Mouse (Mus musculus): ENCODE results near the gene Zfp534. TPM values are rescaled to one million over a fixed set of nuclear protein-coding genes. Genes with fewer than 3 reads are reported as not detected.
"Not testable (repeated sequence)": the region's sequence is repeated elsewhere in the genome, so short reads cannot be mapped to it uniquely, and the experiment has no call there.

Zfp534 gene
- total RNA-seq (2012; rRNA removed) (not detected in 2 replicates), polyA plus RNA-seq (2012; ENCODE audit: insufficient read depth in 1 of 2, insufficient read length in 2 of 2, low read depth in 1 of 2, low replicate concordance in 2 of 2, missing spikeins in 1 of 2) (under 1 TPM in 1 of 2 experiments, not detected in 1; 0.13 TPM)

GRCm38 (mm10) chr4:147702453-147702852 is at the start of gene Zfp534:
TSS of gene Zfp534 (minus strand) at chr4:147702553.
- not testable (repeated sequence) for H3K36me3 ChIP-seq (ENCODE audit: control insufficient read depth in 1 of 2, insufficient read depth in 2 of 2, low read length in 2 of 2); H3K79me2 ChIP-seq (ENCODE audit: control insufficient read depth, insufficient read depth, low read length, poor library complexity); H3K9ac ChIP-seq (ENCODE audit: control insufficient read depth, low read depth, low read length, poor library complexity, severe bottlenecking); H3K4me1 ChIP-seq (ENCODE audit: control insufficient read depth in 1 of 2, insufficient read depth in 2 of 2, low read length in 2 of 2); H3K27me3 ChIP-seq (ENCODE audit: control insufficient read depth in 1 of 2, insufficient read depth in 2 of 2, low read length in 2 of 2); H3K4me3 ChIP-seq (ENCODE audit: control insufficient read depth in 1 of 2, insufficient read depth in 1 of 2, low read depth in 2 of 2, low read length in 2 of 2); H3K9me3 ChIP-seq (replicated peaks; ENCODE audit: insufficient read depth, low read length); H3K27ac ChIP-seq (ENCODE audit: control insufficient read depth, low read depth, low read length); DNase-seq (ENCODE audit: low read depth, low spot score)

GRCm38 (mm10) chr4:147746255-147746654 is 43.9 kb upstream of the Zfp534 start:
- not testable (repeated sequence) for H3K27me3 ChIP-seq (ENCODE audit: control insufficient read depth in 1 of 2, insufficient read depth in 2 of 2, low read length in 2 of 2); H3K4me1 ChIP-seq (ENCODE audit: control insufficient read depth in 1 of 2, insufficient read depth in 2 of 2, low read length in 2 of 2)

GRCm38 (mm10) chr4:147738636-147739369 is 36.5 kb upstream of the Zfp534 start:
- not testable (repeated sequence) for H3K4me3 ChIP-seq (ENCODE audit: control insufficient read depth in 1 of 2, insufficient read depth in 1 of 2, low read depth in 2 of 2, low read length in 2 of 2); H3K79me2 ChIP-seq (ENCODE audit: control insufficient read depth, insufficient read depth, low read length, poor library complexity); H3K9ac ChIP-seq (ENCODE audit: control insufficient read depth, low read depth, low read length, poor library complexity, severe bottlenecking)

More at GRCm38 (mm10) chr4:147746255-147746654, 43.9 kb upstream of the Zfp534 start:
- not testable (repeated sequence) for DNase-seq (ENCODE audit: low read depth, low spot score); H3K9me3 ChIP-seq (replicated peaks; ENCODE audit: insufficient read depth, low read length); H3K9ac ChIP-seq (ENCODE audit: control insufficient read depth, low read depth, low read length, poor library complexity, severe bottlenecking); H3K4me3 ChIP-seq (ENCODE audit: control insufficient read depth in 1 of 2, insufficient read depth in 1 of 2, low read depth in 2 of 2, low read length in 2 of 2); H3K36me3 ChIP-seq (ENCODE audit: control insufficient read depth in 1 of 2, insufficient read depth in 2 of 2, low read length in 2 of 2); H3K27ac ChIP-seq (ENCODE audit: control insufficient read depth, low read depth, low read length); H3K79me2 ChIP-seq (ENCODE audit: control insufficient read depth, insufficient read depth, low read length, poor library complexity)

GRCm38 (mm10) chr4:147655245-147655644 is 47.1 kb downstream of the Zfp534 start:
- DNase-seq (ENCODE audit: low read depth, low spot score); H3K36me3 ChIP-seq (ENCODE audit: control insufficient read depth in 1 of 2, insufficient read depth in 2 of 2, low read length in 2 of 2); H3K4me1 ChIP-seq (ENCODE audit: control insufficient read depth in 1 of 2, insufficient read depth in 2 of 2, low read length in 2 of 2); H3K27ac ChIP-seq (ENCODE audit: control insufficient read depth, low read depth, low read length); H3K9ac ChIP-seq (ENCODE audit: control insufficient read depth, low read depth, low read length, poor library complexity, severe bottlenecking); H3K27me3 ChIP-seq (ENCODE audit: control insufficient read depth in 1 of 2, insufficient read depth in 2 of 2, low read length in 2 of 2); H3K4me3 ChIP-seq (ENCODE audit: control insufficient read depth in 1 of 2, insufficient read depth in 1 of 2, low read depth in 2 of 2, low read length in 2 of 2); H3K9me3 ChIP-seq (replicated peaks; ENCODE audit: insufficient read depth, low read length); H3K79me2 ChIP-seq (ENCODE audit: control insufficient read depth, insufficient read depth, low read length, poor library complexity): not testable (repeated sequence)

More at GRCm38 (mm10) chr4:147738636-147739369, 36.5 kb upstream of the Zfp534 start:
- not testable (repeated sequence) for H3K9me3 ChIP-seq (replicated peaks; ENCODE audit: insufficient read depth, low read length); H3K4me1 ChIP-seq (ENCODE audit: control insufficient read depth in 1 of 2, insufficient read depth in 2 of 2, low read length in 2 of 2); DNase-seq (ENCODE audit: low read depth, low spot score); H3K27me3 ChIP-seq (ENCODE audit: control insufficient read depth in 1 of 2, insufficient read depth in 2 of 2, low read length in 2 of 2); H3K36me3 ChIP-seq (ENCODE audit: control insufficient read depth in 1 of 2, insufficient read depth in 2 of 2, low read length in 2 of 2); H3K27ac ChIP-seq (ENCODE audit: control insufficient read depth, low read depth, low read length)

GRCm38 (mm10) chr4:147647407-147647806 is 54.9 kb downstream of the Zfp534 start:
- not testable (repeated sequence) for H3K4me1 ChIP-seq (ENCODE audit: control insufficient read depth in 1 of 2, insufficient read depth in 2 of 2, low read length in 2 of 2); H3K4me3 ChIP-seq (ENCODE audit: control insufficient read depth in 1 of 2, insufficient read depth in 1 of 2, low read depth in 2 of 2, low read length in 2 of 2); H3K27ac ChIP-seq (ENCODE audit: control insufficient read depth, low read depth, low read length); H3K36me3 ChIP-seq (ENCODE audit: control insufficient read depth in 1 of 2, insufficient read depth in 2 of 2, low read length in 2 of 2); H3K27me3 ChIP-seq (ENCODE audit: control insufficient read depth in 1 of 2, insufficient read depth in 2 of 2, low read length in 2 of 2); H3K9ac ChIP-seq (ENCODE audit: control insufficient read depth, low read depth, low read length, poor library complexity, severe bottlenecking); DNase-seq (ENCODE audit: low read depth, low spot score); H3K79me2 ChIP-seq (ENCODE audit: control insufficient read depth, insufficient read depth, low read length, poor library complexity); H3K9me3 ChIP-seq (replicated peaks; ENCODE audit: insufficient read depth, low read length)

- not testable (repeated sequence) for H3K9me3 ChIP-seq (replicated peaks; ENCODE audit: insufficient read depth, low read length); H3K4me1 ChIP-seq (ENCODE audit: control insufficient read depth in 1 of 2, insufficient read depth in 2 of 2, low read length in 2 of 2); H3K9ac ChIP-seq (ENCODE audit: control insufficient read depth, low read depth, low read length, poor library complexity, severe bottlenecking)
Observed at GRCm38 (mm10) chr4:147642413-147642812, 59.9 kb downstream of the Zfp534 start, which contains the start of gene Zfp979. TSS of gene Zfp979 (minus strand) at chr4:147642513.

GRCm38 (mm10) chr4:147641932-147642331 is 60.4 kb downstream of the Zfp534 start:
- H3K27ac ChIP-seq (ENCODE audit: control insufficient read depth, low read depth, low read length); H3K9ac ChIP-seq (ENCODE audit: control insufficient read depth, low read depth, low read length, poor library complexity, severe bottlenecking); H3K27me3 ChIP-seq (ENCODE audit: control insufficient read depth in 1 of 2, insufficient read depth in 2 of 2, low read length in 2 of 2); DNase-seq (ENCODE audit: low read depth, low spot score); H3K4me1 ChIP-seq (ENCODE audit: control insufficient read depth in 1 of 2, insufficient read depth in 2 of 2, low read length in 2 of 2); H3K36me3 ChIP-seq (ENCODE audit: control insufficient read depth in 1 of 2, insufficient read depth in 2 of 2, low read length in 2 of 2); H3K4me3 ChIP-seq (ENCODE audit: control insufficient read depth in 1 of 2, insufficient read depth in 1 of 2, low read depth in 2 of 2, low read length in 2 of 2); H3K79me2 ChIP-seq (ENCODE audit: control insufficient read depth, insufficient read depth, low read length, poor library complexity); H3K9me3 ChIP-seq (replicated peaks; ENCODE audit: insufficient read depth, low read length): not testable (repeated sequence)

More at GRCm38 (mm10) chr4:147642413-147642812, 59.9 kb downstream of the Zfp534 start, which contains the start of gene Zfp979:
- DNase-seq (ENCODE audit: low read depth, low spot score); H3K79me2 ChIP-seq (ENCODE audit: control insufficient read depth, insufficient read depth, low read length, poor library complexity); H3K36me3 ChIP-seq (ENCODE audit: control insufficient read depth in 1 of 2, insufficient read depth in 2 of 2, low read length in 2 of 2); H3K27ac ChIP-seq (ENCODE audit: control insufficient read depth, low read depth, low read length); H3K27me3 ChIP-seq (ENCODE audit: control insufficient read depth in 1 of 2, insufficient read depth in 2 of 2, low read length in 2 of 2); H3K4me3 ChIP-seq (ENCODE audit: control insufficient read depth in 1 of 2, insufficient read depth in 1 of 2, low read depth in 2 of 2, low read length in 2 of 2): not testable (repeated sequence)
